Mouse (Mus musculus) spleen, embryonic (tissue): ENCODE measurements around the gene Ghrh.
"Not testable (repeated sequence)": the region's sequence is repeated elsewhere in the genome, so short reads cannot be mapped to it uniquely, and the experiment has no call there.

Experiments used
- CTCF ChIA-PET: fragments of 350-600 bp; sonication (Branson Sonifier 250); formaldehyde crosslinking; loops from one replicate; lab custom pipeline; 2022; lab: Charles Lee

The Ghrh gene

GRCm38 (mm10) chr2:157347361-157348159, at the start of gene Ghrh:
TSS of gene Ghrh (minus strand) at chr2:157347506.
- CTCF ChIA-PET: no interaction called here

DNA sequence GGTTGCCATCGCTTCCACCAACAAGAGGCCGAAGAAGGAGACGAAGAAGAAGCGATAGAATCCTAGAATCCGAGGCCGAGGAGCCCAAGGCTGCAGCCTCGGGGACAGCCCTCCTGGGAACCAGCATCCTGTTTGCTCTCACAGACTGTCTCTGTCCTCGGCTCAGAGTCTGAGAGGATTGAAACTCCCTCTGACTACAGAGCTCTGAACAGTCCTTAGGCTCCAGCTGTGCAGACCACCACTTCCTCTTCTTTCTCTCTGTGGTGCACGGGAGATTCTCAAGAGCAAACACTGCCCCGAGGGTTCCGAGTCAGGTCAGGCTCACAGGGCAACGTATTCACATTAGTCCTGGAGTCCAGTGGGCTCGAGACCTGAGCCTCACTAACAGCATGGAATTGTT, 48.7 kb upstream of the Ghrh start:
- CTCF ChIA-PET: no interaction called here

DNA sequence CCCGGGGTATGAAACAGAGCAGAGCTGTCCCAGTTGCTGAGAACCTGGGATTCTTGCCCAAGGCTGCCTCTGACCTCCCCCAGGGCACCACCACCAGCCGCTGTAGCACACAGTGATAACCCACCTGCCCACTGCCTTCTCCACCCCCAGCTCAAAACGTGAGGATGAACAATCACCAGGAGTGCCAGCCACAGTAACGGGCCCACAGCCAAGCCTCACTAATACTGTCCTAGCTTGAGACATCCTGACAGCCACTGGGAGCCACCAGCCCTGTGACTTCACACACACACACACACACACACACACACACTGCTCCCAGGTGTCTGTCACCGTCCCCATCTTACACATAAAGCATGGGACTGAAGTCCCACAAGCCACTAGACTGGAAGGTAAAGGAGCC, 48.1 kb upstream of the Ghrh start:
- CTCF ChIA-PET: no interaction called here

DNA sequence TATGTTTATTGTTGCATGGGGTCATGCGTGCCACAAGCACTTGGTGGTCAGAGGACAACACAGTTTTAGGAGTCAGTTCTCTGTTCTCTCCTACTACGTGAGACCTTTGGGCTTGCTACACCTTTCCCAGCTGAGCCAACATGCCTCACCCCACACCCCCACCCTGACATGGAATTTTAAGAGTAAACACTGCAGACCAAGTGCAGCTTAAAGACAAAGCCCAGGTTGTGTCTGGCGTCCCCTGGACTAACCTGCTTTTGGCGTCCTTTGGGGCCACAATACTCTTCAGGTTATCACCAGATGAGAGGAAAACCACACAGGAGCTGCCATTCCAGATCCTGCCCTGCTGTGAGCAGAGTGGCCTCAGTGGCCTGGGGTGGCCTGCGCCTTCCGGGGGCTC, 47.6 kb upstream of the Ghrh start:
- CTCF ChIA-PET: no interaction called here

DNA sequence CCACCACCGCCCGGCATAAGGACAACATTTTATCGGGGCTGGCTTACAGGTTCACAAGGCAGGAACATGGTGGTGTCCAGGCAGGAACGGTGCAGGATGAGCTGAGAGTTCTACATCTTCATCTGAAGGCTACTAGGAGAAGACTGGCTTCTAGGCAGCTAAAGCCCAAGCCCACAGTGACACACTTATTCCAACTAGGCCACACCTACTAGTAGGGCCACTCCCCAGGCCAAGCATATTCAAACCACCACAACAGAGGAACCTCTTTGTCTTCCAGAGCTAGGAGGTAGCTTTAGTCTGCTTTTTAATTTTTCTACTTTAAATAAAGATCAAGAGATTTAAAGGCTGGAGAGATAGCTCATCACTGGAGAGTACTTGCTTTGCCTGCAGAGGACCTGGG, 46.2 kb upstream of the Ghrh start:
- CTCF ChIA-PET: no interaction called here

DNA sequence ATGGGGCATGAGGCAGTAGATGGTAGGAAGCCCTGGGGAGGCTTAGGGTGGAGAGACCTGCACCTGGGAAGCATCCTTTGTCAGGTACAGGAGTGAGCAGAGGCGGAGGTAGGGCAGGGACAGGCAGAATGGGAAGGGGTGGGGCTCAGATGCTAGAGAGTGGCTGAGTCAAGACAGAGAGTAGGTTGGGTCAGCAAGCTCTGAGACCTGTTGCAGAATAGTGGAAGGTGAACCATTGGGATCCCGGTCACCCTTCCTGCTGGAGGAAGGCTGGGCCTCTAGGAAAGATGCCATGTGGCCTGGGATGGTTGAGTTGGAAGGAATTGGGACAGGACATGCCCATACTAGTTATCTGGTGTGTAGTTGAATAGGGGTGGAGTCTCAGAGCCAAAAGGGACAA, 45.0 kb upstream of the Ghrh start:
- CTCF ChIA-PET: interaction anchor here (0.5 to 0.6 kb wide), 2 partner anchors 42 to 100 kb away, joined by 3 to 7 read pairs; no protein-coding TSS in a partner anchor

- CTCF ChIA-PET: no interaction called here
Observed at GRCm38 (mm10) chr2:157389591-157389921, 42.2 kb upstream of the Ghrh start.

DNA sequence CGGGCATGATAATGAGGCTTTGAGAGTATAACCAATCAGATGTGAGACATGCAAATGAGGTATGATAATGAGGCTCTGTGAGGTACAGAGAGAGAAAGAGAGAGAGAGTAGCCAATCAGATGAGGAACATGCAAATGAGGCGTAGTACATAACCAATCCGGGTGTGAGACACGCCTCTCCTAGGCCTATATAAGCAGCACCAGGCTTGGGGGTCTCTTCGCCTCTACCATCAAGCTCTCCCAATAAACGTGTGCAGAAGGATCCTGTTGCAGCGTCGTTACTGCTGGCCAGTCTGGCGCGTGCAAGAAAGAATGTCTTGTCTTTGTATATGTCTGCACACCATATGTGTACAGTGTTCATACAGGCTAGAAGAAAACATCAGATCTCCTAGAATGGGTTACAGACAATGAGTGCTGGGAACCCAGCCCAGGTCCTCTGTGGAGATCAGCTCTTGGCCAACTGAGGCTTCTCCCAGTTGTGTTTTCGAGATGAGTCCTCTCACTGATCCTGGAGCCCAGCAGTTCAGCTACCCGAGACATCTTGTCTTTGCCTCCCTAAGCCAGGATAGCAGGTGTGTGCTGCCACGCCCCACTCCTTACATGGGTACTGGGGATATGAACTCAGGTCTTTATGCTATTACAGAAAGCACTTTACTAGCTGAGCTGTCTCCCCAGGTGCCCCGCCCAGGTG, 41.7 kb upstream of the Ghrh start:
- CTCF ChIA-PET: not testable (repeated sequence)

DNA sequence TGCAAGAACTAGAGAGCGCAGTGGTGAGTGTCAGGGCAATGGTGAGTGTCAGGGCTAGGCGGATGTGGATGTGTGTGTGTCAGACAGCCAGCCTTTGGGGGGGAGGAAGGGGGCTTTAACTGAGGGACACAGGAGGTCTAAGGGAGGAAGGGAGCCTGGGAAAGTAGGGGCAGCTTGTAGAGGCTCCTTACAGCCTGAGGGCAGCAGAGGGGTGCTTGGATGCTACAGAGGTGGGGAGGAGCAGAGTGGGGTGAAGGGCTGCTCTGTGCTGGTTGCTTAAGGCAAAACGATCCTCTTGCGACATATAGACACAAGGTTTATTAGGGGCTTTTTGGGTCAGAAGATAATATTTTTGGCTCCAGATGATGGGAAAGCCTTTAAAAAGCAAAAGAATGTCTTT, 37.5 kb upstream of the Ghrh start:
- CTCF ChIA-PET: interaction anchor here (0.7 kb wide), 1 partner anchor 7 kb away, joined by 4 read pairs; no protein-coding TSS in a partner anchor

DNA sequence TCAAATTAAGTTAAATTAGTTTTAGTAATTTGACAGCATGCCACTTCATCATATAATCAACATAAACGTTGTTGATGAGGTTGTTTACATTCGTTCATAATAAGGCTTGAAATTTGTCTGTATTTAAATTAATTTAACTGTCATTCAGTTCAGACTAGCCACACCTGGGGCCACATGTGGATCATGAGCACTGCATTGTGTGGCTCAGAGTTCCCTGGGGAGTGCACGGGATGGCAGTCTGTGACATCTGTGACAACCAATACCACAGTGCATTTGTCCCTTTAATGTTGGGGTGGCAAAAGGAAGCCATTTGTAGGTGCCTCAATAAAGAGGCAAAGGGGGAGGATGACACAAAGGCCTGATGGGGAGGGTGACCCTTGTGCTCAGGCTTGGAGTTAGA, 29.7 kb upstream of the Ghrh start:
- CTCF ChIA-PET: interaction anchor here (0.6 kb wide), 1 partner anchor 8 kb away, joined by 4 read pairs; no protein-coding TSS in a partner anchor

GRCm38 (mm10) chr2:157375794-157376757, 28.8 kb upstream of the Ghrh start:
- CTCF ChIA-PET: no interaction called here

DNA sequence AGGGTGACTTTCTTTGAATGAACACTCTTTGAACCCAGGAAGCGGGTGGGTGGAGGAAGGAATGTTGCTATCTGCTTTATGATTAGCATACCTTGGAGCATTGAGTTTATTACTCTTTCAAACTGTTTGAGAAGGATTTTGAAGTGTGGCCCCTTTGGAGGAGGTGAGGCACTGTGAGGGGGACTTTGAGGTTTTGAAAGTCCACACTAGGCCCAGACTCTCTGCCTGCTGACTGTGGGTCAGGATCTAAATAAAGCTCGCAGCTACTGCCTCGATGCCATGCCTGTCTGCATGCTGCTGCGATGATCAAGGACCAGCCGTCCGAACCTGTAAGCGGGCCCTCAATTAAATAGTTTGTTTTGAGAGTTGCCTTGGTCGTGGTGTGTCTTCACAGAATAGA, 27.7 kb upstream of the Ghrh start:
- CTCF ChIA-PET: interaction anchor here (0.7 kb wide), 1 partner anchor 86 kb away, joined by 6 read pairs; no protein-coding TSS in a partner anchor

GRCm38 (mm10) chr2:157373681-157374080, 26.4 kb upstream of the Ghrh start:
- CTCF ChIA-PET: no interaction called here

DNA sequence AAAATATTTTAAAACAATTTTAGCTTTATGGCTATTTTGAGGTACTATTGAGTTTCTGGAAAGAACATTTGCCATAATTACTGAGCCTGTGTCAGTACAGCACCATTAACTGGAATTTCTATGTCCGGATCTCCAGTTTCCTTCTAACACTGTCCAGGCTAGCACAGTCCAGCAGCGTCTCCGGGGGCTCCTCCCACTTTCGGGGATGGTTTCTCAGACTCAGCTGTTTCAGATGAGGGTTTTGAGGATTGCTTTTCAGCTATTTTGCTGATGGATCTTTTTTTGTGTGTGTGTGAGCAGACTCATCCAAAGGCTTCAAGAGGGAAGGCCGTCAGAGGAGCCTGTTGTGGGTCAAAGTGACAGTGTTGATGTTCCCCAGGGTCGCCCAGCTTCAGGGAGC, 24.4 kb upstream of the Ghrh start:
- CTCF ChIA-PET: no interaction called here

GRCm38 (mm10) chr2:157367991-157368390, 20.7 kb upstream of the Ghrh start:
- CTCF ChIA-PET: interaction anchor here (0.7 kb wide), 1 partner anchor 282 kb away, joined by 4 read pairs; no protein-coding TSS in a partner anchor

GRCm38 (mm10) chr2:157367184-157367893, 20.0 kb upstream of the Ghrh start, which contains the start of gene Manbal:
TSS of gene Manbal (plus strand) at chr2:157367594.
- CTCF ChIA-PET: no interaction called here

- CTCF ChIA-PET: no interaction called here
Observed at GRCm38 (mm10) chr2:157366762-157367161, 19.5 kb upstream of the Ghrh start.

GRCm38 (mm10) chr2:157363031-157363430, 15.7 kb upstream of the Ghrh start:
- CTCF ChIA-PET: no interaction called here

DNA sequence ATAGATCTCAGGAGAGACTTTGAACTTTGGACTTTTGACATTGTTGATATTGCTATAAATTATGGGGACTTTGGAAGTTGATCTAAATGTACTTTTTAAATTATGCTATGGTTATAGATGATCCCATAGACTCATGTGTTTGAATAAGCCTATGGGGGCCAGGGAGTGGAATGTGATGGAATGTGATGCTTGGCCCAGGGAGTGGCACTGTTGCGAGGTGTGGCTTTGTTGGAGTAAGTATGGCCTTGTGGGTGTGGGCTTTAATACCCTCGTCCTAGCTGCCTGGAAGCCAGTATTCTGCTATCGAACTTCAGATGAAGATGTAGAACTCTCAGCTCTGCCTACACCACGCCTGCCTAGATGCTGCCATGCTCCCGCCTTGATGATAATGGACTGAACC, 12.7 kb upstream of the Ghrh start:
- CTCF ChIA-PET: no interaction called here

GRCm38 (mm10) chr2:157354106-157354505, 6.8 kb upstream of the Ghrh start:
- CTCF ChIA-PET: no interaction called here

DNA sequence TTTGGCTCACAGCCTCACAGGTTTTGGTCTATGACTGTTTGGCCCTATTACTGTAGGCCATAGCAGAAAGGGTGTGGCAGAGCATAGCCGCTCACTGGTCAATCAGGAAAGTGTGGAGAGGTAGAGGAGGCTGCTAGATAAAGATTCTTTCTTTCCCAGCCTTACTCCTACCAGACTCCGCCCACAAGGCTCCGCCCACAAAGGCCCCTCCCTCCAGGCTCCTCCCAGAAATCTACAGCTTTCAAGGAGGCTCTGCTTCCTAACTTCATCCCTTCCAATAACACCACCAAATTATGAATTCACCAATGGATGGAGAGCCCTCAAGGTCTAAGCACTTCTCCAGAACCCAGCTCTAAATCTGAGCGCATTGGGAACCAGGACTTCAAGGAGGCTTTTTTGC, 5.9 kb upstream of the Ghrh start:
- CTCF ChIA-PET: no interaction called here
